Mouse (Mus musculus) hindlimb bud, embryonic 11.5 days (tissue): Measurements from ENCODE around the gene Chat.
A peak's percentile ranks its signal among the peaks of the same experiment; 100 is the strongest.

Source experiments
- DNase-seq: peaks from one replicate; pipeline ENCODE4 v3.0.0-alpha.2; 2012; ENCODE audit warnings: low read depth, low spot score; ENCODE audit errors: extremely low spot score

The Chat gene

DNA sequence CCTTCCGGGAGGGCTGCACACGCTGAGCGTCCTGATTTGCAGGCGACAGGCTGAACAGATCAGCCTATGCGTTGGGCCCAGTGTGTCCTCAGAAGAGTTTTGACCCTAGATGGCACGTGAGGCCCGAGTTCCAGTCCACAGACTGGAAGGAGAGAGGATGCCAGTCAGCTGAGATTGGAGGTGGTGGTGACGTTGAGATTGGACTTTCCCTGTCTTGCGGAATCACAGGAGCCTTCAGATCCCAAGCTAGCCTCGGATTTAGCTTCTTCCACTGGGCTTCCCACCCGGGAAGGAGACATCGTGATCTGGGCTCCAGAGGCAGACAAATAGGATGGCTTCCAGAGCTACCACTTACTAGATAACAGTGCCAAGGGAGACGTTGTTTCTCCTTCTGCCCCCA, at the start of gene Chat:
Gene Chat, minus strand, starts transcription at position 101 of the 400 bp plus-strand sequence.
- DNase-seq = no peak

GRCm38 (mm10) chr14:32513336-32514032, 47.7 kb upstream of the Chat start, which contains the start of gene Ercc6:
Gene Ercc6, plus strand, starts transcription at chr14:32513521.
- DNase-seq = peak; percentile 92

GRCm38 (mm10) chr14:32512912-32513311, 47.1 kb upstream of the Chat start:
- no peak for DNase-seq

DNA sequence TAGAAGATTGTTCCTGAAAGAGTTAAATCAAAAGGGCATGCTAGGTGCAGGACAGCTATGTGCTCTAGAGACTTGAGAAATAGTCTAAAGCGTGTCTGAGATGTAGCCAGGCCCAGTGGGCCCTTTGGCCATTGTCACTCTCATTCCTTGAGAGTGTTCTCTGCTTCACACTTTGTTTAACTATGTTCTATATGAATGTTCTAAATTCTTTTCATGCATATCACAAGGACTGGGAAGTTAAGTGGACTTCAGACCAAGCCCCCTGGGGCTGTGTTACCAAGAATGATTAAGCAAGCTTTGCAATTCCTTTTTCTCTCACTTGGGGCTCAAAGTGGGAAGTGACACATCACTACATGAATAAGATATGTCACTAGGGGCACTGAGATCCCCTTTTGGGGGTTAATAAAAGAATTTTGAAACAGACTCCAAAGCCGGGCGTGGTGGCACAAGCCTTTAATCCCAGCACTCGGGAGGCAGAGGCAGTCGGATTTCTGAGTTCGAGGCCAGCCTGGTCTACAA, 43.7 kb upstream of the Chat start:
- no peak for DNase-seq

- no peak for DNase-seq
Observed at GRCm38 (mm10) chr14:32508105-32508835, 42.5 kb upstream of the Chat start.

DNA sequence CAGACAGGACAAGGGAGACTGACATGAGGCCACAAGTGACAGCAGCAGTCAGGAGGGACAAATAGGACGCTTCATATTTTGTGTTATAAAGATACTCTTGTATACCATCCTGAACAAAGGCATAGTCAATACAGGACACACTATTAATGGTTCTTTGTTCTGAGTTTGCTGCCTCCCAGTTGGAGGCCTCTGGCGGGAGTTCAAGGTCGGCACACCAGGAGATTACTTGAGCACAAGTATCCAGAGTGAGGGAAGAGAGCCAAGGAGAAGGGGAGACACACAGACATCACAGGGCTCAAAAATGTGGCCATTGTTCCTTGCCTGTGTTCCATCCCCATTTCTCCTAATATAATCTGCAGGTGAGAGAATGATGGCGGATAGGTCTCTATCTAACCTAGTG, 41.4 kb upstream of the Chat start:
- DNase-seq = no peak

GRCm38 (mm10) chr14:32506329-32506728, 40.5 kb upstream of the Chat start:
- DNase-seq = no peak

- no peak for DNase-seq
Observed at GRCm38 (mm10) chr14:32503897-32504296, 38.1 kb upstream of the Chat start.

- DNase-seq = no peak
Observed at GRCm38 (mm10) chr14:32502764-32503688, 37.2 kb upstream of the Chat start.

DNA sequence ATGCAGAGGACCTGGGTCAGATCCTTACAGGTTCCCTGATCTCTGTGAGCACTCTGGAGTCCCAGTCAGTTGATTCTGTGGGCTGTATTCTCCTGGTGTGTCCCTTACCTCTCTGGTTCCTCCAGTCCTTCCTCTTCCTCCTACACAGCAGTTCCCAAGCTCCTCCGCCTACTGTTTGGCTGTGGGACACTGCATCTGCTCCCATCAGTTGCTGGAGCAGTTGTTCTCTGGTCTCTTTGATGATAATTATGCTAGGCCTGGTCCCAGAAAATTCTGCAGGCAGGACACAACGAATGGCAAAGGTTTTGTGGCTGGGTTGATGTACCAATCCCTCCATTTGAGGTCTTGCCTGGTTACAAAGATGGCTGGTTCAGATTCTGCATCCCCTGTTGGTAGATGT, 35.5 kb upstream of the Chat start:
- DNase-seq = no peak

GRCm38 (mm10) chr14:32496115-32496850, 30.5 kb upstream of the Chat start:
- no peak for DNase-seq

GRCm38 (mm10) chr14:32492521-32492920, 26.7 kb upstream of the Chat start:
- no peak for DNase-seq

GRCm38 (mm10) chr14:32482061-32482460, 16.3 kb upstream of the Chat start:
- peak; percentile 16 for DNase-seq

DNA sequence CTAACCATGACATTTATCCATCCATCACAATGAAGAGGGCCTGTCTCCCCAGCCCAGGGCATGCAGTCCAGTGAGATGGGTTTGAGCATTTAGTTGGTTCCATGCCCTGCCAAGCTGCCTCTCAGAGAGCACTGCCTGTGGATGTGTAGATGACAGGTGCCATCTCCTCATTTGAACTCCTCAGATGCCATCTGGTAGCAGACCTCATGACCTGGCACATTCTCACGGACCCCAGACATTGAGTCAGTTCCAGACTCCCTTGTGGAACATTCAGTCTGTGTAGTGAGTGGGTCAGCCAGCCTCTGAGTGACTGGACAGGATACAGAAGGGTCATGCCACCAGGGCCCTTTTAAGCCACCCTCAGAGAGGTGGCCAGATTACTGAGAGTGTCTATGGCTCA, 11.8 kb upstream of the Chat start:
- no peak for DNase-seq

DNA sequence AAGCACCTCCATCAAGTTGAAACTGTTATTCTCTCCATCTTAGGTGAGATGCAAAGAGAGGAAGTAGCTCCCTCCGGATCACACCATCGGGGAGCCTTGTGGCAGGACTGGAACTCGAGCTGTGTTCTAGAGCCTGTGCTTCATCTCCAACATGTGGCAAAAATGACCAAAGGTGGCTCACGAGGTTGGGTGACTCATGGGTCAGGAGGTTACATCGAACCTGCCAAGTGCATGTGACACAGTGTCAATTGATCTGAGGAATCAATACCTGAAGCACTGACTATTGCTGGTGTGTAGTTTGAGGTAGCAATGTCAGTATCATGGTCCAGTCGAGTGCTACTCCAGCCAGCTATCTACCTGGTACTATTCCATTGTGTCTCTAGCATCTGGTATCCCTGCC, 10.8 kb upstream of the Chat start:
- DNase-seq = no peak

GRCm38 (mm10) chr14:32472996-32473395, 7.2 kb upstream of the Chat start:
- DNase-seq = no peak

DNA sequence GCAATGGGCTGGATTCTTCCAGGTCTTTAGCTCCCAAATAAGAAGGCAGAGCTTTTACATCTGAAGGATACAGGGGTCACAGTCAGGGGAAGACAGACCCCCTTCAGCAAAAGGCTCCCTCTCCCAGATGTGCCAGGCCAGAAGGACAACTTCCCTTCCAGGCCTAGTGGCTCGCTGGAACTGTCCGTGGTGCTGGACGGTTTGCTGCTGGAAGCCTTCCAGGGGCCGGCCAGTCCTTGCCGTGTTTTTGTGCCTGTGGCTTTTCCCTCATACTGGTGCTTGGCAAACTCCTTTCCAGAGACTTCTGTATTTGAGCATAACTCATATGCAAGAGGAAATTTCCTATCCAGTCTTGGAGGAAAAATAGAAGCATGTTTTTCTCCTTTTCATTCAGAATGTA, 1.8 kb upstream of the Chat start:
- DNase-seq = peak; percentile 33

DNA sequence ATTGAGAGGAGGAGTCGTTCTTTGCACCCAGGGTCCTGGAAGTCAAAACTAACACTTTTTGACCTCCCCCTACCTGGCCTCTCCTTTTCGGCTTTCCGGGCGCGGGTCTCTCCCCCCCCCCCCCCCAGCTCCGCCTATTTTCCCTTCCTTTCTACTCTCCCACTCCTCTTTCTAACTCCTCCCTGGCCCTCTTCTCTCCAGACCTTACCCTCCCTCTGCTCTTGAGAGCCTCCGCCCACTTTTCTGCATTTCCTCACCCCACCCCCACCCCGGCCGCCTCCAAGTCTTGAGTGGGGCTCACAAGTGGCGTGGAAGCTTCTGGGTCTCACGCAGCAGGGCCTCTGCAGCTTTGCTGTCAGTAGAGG, 301 bp downstream of the Chat start:
- DNase-seq = no peak

- DNase-seq = no peak
Observed at GRCm38 (mm10) chr14:32464601-32465505, 936 bp downstream of the Chat start, which contains the start of gene Slc18a3. Gene Slc18a3, minus strand, starts transcription at chr14:32464850.
